Mouse (Mus musculus) brain, embryonic 18.5 days (tissue): ENCODE results near the gene Tmem150c.

Experiments used
- DNase-seq: peaks from one replicate; pipeline ENCODE4 v3.0.0-alpha.2; 2012; ENCODE audit warnings: low read depth, low spot score

Gene Tmem150c

GRCm38 (mm10) chr5:100166591-100167491 lies 7.2 kb upstream of the Tmem150c start:
- no peak for DNase-seq

GRCm38 (mm10) chr5:100163368-100163767 lies 3.8 kb upstream of the Tmem150c start:
- no peak for DNase-seq

DNA sequence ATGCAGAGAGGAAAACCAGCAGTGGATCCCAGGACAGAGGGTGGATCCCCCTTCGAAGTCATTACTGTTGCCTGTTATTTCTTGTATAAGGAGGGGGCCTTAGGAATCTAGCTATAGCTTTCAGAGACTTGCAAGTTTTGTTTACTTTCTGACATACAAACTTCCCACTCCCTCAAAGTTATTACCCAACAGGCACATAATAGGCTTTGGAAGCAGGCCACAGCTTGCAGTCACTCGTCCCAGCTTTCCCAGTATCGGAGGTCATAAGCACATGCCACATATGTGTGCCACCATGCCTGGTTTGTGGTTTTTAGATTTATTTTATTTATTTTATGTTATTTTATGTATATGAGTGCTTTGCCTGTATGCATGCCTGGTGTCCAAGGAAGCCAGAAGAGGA lies 3.2 kb upstream of the Tmem150c start:
- no peak for DNase-seq

DNA sequence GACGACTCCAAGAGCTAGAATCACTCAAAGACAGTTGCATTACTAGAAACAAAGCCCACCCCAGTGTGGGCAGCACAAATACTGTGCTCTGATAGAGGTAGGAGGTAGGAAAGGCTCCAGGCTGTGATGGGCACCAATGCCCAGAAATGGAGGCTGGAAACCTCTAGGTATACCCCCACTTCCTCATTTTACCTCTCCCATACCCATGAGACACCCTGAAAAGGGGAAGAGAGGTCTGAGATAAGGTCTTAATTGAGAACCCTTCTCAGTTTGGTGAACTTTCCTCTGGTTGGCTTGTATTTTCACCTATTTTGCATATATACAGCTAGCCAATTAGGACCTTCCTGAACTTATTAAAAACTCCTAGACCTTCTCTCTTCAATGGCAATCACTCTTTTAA lies 2.4 kb upstream of the Tmem150c start:
- DNase-seq = no peak

DNA sequence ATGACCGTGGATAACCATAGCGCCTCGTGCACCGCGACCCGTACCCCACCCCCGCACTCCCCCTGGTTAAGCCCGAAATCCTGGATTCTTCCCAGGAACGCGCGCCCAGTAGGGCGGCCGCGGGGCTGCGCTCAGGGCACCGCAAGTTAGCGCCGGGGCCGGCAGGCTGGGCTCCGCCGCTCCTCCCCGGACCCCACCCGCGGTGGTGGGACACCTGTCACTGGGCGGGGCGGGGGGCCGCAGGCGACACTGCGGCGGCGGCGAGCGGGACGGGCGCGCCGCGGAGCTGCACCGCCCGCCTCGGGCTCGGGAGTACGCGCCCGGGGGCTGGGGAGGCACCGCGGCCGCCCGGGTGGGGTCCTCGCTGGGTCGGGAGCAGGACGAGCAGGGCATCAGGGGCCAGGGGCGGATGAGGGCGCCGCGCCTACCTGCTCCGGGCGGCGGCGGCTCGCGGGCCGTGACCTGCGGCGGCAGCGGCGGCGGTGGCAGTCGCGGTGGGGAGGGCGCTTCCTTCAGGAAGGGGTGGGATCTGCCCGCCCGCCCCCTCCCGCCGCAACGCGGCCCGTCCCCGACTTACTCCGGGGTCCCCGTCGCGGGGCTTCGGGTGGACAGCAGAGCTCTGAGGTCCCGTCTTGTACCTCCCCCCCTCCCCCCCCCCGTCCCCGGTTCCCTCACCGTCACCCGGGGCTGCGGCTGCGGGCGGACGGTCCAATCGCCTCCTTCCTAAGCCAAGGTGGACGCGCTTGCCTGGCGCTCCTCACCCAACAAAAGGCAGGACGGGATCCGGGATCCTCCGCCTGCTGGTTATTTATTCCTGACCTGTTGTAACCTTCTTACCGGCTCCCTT lies 594 bp downstream of the Tmem150c start:
- DNase-seq = no peak

GRCm38 (mm10) chr5:100158301-100158700 lies 1.3 kb downstream of the Tmem150c start:
- no peak for DNase-seq

GRCm38 (mm10) chr5:100155646-100156045 lies 4.0 kb downstream of the Tmem150c start:
- DNase-seq = no peak

- DNase-seq = no peak
Measured at GRCm38 (mm10) chr5:100149967-100150366, 9.6 kb downstream of the Tmem150c start.

DNA sequence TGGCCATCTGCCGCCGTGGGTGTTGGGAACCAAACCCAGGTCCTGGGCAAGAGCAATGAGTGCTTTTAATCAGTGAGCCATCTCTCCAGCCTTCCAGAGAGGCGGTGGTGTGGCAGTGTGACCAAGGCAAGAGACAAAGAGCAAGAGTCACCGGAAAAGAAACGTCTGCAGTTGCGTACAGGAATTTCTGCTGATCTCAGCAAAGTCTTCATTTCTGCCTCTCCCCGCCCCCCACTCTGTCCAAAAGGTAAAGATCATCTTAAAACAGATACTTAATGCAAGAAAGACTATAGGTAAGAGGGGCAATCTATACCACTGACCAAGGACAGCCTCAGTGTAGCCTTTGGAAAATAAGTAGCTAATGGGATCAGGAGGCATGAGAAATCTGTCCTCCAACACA lies 14.8 kb downstream of the Tmem150c start:
- DNase-seq = no peak

DNA sequence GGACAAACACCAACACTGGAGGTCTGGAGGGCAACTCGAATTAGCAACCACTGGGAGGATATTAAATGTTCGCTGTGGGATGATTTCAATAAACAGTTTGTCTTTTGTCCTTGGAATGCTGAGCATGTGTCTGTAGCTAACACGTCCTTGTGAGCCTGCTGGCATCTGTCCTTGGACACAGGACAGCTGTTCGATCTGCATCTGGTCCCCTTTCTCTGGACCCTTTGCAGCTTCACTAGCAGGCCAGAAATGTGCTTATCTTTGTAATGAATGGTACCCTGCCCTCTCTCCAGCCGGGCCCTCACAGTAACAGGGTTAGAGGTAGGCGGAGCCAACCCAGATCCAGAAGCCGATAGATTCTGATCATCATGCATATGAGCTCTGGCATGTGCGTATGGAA lies 32.3 kb downstream of the Tmem150c start:
- DNase-seq = no peak

- DNase-seq = no peak
Measured at GRCm38 (mm10) chr5:100125409-100126123, 34.0 kb downstream of the Tmem150c start.

DNA sequence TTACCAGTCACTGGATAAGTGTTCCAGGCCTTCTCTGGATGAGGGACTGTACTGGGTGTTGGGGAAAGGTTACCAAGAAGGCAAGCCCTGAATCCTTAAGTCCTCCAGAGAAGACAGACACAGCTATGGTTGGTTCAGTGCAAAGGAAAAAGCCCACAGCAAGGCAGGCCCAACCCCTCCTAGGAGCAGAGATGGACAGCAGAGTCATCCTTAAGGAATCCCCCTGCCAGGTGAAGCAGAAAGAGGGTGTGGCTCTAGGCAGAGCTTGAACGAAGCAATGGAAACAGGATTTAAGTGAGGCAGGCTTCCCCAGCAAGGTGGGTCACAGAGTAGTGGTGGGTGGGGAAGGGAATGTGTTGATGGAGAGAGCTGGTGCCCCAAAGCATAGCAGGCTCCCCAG lies 35.1 kb downstream of the Tmem150c start:
- no peak for DNase-seq

DNA sequence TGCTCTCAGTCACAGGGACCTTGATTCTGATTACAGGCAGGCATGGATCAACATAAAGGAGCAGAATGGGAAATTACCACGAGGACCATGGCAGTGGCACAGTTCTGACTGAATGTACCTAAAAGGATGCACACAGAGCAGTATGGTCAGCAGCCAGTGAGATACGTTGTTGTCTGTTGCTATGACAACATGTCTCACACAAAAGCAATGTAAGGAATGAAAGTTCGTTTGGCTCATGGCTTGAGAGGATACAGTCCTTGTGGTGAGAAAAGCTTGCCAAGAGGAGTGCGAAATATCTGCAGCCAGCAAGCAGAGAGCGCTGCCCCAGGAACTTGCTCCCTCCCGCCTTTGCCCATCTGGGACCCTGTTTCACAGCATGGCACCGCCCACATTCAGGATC lies 36.3 kb downstream of the Tmem150c start:
- no peak for DNase-seq

DNA sequence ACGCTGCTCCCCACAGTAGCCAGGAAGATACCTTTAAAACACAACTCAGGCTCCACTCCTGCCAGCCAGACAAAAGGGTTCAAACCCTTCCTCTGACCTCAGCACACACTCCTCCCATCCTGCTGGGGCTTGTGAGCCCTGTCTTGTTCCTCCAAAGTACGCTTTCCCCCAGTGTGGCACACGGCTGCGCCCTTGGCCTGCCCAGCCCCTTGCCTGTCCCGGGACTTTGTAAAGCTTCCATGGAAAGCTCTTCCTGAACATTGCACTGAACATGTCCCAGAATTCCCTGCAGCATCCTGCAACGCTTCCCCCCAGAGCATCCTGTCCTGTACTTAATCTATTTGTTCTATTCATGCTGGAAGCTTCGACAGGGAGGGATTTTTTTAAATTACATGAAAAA lies 38.4 kb downstream of the Tmem150c start:
- no peak for DNase-seq

DNA sequence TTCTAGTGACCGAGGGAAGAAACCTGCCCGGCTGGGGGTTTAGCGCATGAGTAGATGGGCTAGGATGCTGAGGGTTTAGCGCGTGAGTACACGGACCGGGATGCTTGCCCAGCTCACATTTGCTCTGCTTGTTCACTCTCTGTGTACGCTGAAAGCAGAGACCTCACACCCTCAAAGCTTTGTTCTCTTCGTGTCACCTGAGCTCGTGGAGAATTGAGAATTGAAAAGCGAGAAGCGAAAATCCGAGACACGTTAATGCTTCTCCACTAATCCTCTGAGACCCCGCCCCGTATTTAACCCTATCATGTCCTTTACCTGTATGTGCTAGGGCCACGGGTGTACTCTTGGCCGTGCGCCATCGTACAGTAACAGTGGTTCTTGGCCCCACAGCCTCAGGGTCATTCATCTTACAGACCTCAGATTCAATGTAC lies 38.9 kb downstream of the Tmem150c start:
- no peak for DNase-seq

DNA sequence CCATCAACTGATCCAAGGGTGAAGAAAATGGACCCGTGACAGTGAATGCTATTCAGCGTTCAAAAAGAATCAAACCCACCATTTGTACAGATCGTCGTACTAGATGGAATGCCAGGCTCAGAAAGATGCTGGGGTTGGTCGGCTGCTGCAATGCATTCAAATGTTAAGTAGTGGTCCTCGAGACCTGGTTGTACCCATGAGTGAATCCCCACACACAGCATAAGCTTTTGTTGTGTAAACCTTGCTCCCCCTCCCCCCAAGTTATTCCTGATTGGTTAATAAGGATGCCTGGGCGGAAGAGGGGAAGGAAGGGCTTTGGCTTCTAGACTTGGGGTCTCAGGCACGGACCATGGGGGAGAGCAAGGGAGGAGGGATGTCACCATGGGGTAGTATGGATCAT lies 40.3 kb downstream of the Tmem150c start:
- DNase-seq = no peak

DNA sequence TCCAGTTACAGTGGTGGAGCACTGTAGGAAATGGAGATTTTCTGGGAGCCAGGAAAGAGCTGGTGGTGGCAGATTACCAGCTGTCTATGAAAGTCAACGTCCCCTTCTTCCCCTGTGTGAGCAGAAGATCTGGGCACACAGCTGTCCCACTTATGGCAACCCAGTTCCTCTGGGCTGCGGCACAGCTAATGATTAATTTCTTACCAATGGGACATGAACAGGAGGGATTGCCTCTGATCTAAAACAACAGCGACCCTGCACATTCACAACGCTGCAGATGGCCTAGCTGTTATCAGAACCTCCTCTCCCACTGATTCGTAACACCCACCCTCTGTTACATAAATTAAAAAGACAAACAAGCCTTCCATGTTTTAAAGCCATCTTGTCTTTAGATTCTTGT lies 46.2 kb downstream of the Tmem150c start:
- DNase-seq = no peak

- no peak for DNase-seq
Measured at GRCm38 (mm10) chr5:100110581-100110980, 49.0 kb downstream of the Tmem150c start.

DNA sequence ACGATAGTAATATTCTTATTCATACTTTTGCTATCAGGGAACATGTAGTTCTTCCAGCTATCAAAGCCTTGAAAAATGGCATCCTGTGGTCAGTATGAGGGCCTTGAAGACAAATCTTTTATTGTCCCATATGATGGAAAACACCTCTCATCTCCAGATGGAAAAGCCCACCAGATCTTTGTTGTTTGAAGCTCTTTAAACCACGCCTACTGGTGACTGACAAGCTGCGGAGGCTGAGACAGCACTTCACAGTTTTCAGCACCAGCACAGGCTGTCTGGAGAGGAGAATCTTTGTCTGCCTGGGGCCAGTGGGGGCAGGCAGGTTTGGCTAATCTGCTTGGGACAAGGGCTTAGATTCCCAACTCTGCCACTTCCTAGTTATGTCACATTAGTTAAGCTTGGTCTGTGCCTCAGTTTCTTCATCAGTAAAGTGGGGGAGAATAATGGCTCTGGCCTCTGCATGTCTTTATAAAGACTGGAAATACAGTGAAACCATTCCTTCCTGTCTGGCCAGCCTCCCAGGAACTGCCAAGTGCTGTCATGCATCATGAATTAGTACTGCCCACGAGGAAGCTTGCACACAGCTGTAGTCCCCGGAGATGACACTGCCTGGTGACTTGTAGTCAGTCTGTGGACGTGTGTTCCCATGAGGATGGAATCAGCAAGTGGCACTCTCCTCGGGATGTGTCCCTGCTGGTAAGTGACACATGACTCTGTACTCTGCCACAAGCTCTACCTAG lies 49.9 kb downstream of the Tmem150c start:
- no peak for DNase-seq

- peak; percentile 91 for DNase-seq
Measured at GRCm38 (mm10) chr5:100108866-100109265, 50.7 kb downstream of the Tmem150c start.

GRCm38 (mm10) chr5:100102395-100102794 lies 57.2 kb downstream of the Tmem150c start:
- DNase-seq = no peak
